Mouse (Mus musculus): Measurements from ENCODE around the gene Tsfm. TPM values are rescaled to one million over a fixed set of nuclear protein-coding genes. Genes with fewer than 3 reads are reported as not detected.

Tsfm gene
- polyA plus RNA-seq, 1 experiment from 2014 or later, result 43.9 TPM

DNA sequence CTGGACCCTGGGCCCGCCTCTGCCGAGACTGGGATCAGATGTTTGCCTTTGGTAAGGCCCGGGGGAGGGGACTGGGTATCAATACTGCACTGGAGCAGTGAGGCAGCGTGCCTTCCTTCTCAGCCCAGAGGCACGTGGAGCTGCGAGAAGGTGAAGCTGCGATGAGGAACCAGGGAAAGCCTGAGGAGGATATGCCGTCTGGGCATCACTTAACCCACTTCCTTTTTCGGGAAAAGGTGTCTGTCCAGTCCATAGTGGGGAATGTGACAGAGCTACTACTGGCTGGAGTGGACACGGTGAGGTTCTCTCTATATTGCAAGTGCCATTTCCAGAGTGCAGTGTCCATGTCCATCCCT lies 19.5 kb upstream of the Tsfm start:
- Histone ChIP-seq H3K4me1 (replicated peaks) (peaks cover 8% of the 10 kb centered on the region; the same call in 1 of the 2 replicates), H3K4me2 (no peak overlapping the region), H3K9me3 (replicated peaks) (no peaks in the 10 kb centered on the region), H3K9ac (no peak overlapping the region), H3K27ac (replicated peaks) (no peak overlapping the region), H3K27me3 (peaks cover 83% of the 10 kb centered on the region), H3K4me3 (replicated peaks) (no peak overlapping the region), H3K36me3 (replicated peaks) (no peaks in the 10 kb centered on the region)
- ATAC-seq (ENCODE audit: insufficient read depth), result no peak; the same call in 1 of the 2 replicates
- WGBS (ENCODE audit: insufficient replicate concordance), result 11% methylated on average over 10 of the region's 10 CpGs

DNA sequence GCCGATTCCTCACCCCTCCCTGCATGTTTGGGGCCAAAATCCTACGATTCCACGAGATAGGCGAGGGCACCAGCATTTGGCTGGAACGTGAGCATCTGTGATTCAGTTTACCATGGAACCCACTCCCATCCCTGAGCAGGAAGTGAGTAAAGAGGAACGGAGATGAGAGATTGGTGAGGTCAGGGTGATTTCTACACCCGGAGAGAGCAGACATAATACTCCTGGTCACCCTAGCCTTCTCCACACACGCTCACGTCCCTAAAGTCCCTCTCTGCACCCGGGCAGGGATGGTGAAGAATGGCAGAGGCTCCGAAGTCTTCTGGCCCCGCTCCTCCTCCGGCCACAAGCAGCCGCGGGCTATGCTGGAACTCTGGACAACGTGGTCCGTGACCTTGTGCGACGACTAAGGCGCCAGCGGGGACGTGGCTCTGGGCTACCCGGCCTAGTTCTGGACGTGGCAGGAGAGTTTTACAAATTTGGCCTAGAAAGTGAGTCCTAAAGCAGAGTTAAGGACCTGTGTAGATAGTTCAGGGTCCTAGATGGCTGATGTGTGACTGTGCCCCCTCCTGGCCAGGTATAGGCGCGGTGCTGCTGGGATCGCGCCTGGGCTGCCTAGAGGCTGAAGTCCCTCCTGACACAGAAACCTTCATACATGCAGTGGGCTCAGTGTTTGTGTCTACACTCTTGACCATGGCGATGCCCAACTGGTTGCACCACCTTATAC lies 18.9 kb upstream of the Tsfm start:
- Histone ChIP-seq H3K4me3 (replicated peaks) (no peak overlapping the region), H3K27me3 (peaks cover 77% of the 10 kb centered on the region), H3K9me3 (replicated peaks) (no peaks in the 10 kb centered on the region), H3K9ac (no peak overlapping the region), H3K4me1 (replicated peaks) (peaks cover 8% of the 10 kb centered on the region; the same call in 1 of the 2 replicates), H3K4me2 (peak overlapping the region; percentile 27; the same call in 1 of the 2 replicates), H3K36me3 (replicated peaks) (no peaks in the 10 kb centered on the region), H3K27ac (replicated peaks) (no peak overlapping the region)
- no peak for ATAC-seq (ENCODE audit: insufficient read depth)
- 3% methylated on average over 29 of the region's 29 CpGs for WGBS (ENCODE audit: insufficient replicate concordance)

DNA sequence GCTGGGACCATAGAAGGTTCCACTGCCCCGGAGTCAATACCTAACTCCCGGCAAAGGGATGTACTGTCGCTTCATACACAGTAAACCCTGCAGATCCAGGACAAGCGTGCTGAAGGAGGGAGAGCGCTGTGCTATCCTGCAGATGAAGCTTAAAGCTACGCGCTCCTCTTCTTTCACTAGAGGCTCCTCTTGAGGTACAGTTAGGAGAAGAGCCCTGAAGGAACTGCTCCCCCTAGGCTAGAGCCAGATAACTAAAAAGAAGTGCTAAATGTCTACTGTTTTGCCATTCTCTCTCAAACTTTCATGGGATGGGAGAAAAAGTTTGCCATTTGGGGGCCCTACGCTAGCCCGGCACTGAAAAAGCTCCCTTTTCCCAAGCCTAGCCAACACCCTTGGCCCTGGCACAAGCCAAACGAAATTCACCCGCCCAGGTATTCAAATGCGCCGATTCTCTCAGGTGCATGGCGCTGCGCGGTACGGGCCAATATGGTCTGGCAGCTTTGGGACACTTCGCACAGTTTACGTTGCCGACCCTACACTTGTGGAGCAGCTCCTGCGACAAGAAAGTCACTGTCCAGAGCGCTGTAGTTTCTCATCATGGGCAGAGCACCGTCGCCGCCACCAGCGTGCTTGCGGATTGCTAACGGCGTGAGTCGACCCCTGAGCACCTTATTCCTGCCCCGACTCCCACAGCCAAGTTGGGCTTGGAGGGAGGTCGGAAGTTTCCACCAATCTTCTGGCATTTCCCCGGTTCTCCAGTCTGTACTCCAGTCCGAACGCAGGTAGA lies 18.2 kb upstream of the Tsfm start:
- peaks cover 8% of the 10 kb centered on the region; the same call in 1 of the 2 replicates for H3K4me1 ChIP-seq (replicated peaks)
- no peak for ATAC-seq (ENCODE audit: insufficient read depth)
- peaks cover 70% of the 10 kb centered on the region for H3K27me3 ChIP-seq
- no peaks in the 10 kb centered on the region for H3K9me3 ChIP-seq (replicated peaks)
- no peak overlapping the region for H3K27ac ChIP-seq (replicated peaks)
- H3K9ac ChIP-seq, result no peak overlapping the region
- no peaks in the 10 kb centered on the region for H3K36me3 ChIP-seq (replicated peaks)
- 4% methylated on average over 35 of the region's 35 CpGs for WGBS (ENCODE audit: insufficient replicate concordance)
- peak overlapping the region; percentile 10; the same call in 1 of the 2 replicates for H3K4me2 ChIP-seq
- H3K4me3 ChIP-seq (replicated peaks), result no peak overlapping the region

DNA sequence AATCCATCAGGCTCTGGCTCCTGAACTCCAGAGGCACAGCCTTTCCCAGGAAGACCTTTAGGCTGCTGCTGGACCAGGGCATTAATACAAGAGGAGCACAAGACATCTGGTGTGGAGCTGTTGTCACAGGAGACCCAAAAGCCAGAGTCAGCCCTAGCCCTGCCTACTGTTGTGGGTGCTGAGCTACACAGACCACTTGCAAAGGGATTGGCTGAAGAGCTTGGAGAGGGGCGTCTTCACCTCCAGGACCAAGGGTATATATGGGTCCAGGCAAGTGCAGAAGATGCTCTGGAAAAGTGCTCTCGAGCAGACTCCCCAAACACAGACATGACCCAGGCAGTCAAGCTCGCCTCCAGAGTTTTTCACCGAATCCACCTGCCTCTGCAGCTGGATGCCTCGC lies 17.3 kb upstream of the Tsfm start, which contains the start of gene Cyp27b1:
Cyp27b1 (plus strand) TSS at position 297 of the 400 bp plus-strand sequence.
- Histone ChIP-seq H3K9me3 (replicated peaks) (no peaks in the 10 kb centered on the region), H3K27me3 (peaks cover 61% of the 10 kb centered on the region), H3K4me2 (peak within 1 kb of the TSS; percentile 10; the same call in 1 of the 2 replicates), H3K4me3 (replicated peaks) (no peak within 1 kb of the TSS), H3K27ac (replicated peaks) (no peak within 1 kb of the TSS), H3K36me3 (replicated peaks) (0 out of 2 replicates have a peak, but pooled peaks cover 4% of the 10 kb centered on the region), H3K9ac (no peak within 1 kb of the TSS), H3K4me1 (replicated peaks) (peaks cover 11% of the 10 kb centered on the region)
- ATAC-seq (ENCODE audit: insufficient read depth), result no peak
- WGBS (ENCODE audit: insufficient replicate concordance), result 24% methylated on average over 5 of the region's 5 CpGs

DNA sequence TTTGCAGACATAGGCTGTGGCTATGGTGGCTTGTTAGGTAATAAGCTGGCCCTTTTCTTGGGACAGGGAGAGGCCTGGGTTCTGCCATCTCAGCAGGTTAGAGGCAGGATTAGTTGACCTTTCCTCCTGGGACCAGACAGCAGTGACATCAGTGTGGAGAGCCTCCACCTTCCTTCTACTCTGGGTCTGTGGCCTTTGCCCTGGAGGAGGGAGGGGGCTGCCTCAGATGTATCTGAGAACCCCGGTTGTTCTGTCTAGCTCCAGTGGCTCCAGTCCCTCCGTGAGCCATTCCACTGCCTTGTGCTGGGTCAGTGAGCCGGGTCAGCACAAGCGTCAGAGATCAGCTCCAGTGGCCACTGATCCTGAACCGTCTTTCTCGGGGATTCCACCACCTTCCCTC lies 12.5 kb upstream of the Tsfm start:
- Histone ChIP-seq H3K27ac (replicated peaks) (no peak overlapping the region), H3K9ac (no peak overlapping the region), H3K36me3 (replicated peaks) (0 out of 2 replicates have a peak, but pooled peaks cover 4% of the 10 kb centered on the region), H3K4me2 (peak overlapping the region; percentile 93), H3K9me3 (replicated peaks) (no peaks in the 10 kb centered on the region), H3K27me3 (peaks cover 51% of the 10 kb centered on the region), H3K4me1 (replicated peaks) (peaks cover 24% of the 10 kb centered on the region), H3K4me3 (replicated peaks) (no peak overlapping the region)
- WGBS (ENCODE audit: insufficient replicate concordance), result 72% methylated on average over 6 of the region's 6 CpGs
- no peak for ATAC-seq (ENCODE audit: insufficient read depth)

DNA sequence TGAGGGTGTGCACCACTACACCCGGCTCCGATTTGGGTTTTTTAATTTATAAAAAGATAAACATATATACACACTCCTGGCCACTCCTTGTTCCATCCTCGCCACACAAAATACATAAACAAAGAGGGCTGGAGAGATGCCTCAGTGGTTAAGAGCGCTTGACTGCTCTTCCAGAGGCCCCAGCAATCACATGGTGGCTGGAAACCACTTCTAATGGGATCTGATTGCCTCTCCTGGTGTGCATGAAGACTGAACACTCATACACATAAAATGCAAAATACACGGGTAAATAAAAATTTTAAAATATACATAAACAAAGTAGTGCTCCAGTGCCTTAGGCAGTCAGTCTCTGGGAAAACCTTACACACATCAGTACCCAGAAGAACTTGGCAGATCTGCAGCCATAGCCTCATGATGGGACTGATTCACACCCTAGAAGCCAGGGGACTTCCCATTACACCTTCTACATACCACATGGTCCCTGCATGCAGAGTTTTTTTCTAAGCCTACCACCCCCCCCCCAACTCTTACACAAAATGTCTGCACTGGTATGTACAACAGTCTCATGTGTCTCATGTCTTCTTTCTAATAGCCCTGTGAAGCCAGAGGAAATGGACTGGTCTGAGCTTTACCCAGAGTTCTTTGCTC lies 12.0 kb upstream of the Tsfm start:
- WGBS (ENCODE audit: insufficient replicate concordance), result 11% methylated on average over 5 of the region's 5 CpGs
- Histone ChIP-seq H3K27me3 (peaks cover 51% of the 10 kb centered on the region), H3K4me2 (peak overlapping the region; percentile 93), H3K9ac (peak overlapping the region; percentile 54; the same call in 1 of the 2 replicates), H3K36me3 (replicated peaks) (0 out of 2 replicates have a peak, but pooled peaks cover 4% of the 10 kb centered on the region), H3K4me3 (replicated peaks) (peak overlapping the region; percentile 75), H3K27ac (replicated peaks) (no peak overlapping the region), H3K4me1 (replicated peaks) (peaks cover 24% of the 10 kb centered on the region), H3K9me3 (replicated peaks) (no peaks in the 10 kb centered on the region)
- no peak for ATAC-seq (ENCODE audit: insufficient read depth)

DNA sequence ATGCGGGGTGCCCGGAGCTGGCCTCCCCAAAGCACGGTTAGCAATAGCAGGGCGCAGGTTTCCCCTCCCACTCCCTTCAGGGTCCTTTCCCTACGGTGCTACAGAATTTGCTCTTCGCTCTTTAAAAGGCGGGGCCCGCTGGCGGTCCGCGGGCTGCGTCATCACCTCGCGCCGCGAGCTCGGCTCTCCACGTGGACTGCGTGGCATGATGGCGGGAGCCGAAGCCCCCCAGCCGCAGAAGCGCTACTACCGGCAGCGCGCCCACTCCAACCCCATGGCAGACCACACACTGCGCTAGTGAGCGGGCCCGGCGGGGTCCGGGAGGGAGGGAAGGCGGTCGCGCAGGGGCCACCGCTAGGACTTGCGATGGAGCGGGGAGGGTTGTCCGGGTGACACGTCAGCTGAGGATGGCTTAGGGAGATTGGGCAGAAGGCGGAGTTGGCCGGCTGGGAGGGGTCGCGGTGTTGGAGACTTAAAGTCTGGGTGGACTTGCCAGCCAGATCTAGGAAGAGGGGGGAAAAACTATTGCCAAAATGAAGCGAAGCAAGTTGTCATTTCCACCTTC lies 11.2 kb upstream of the Tsfm start:
- Histone ChIP-seq H3K4me2 (peak overlapping the region; percentile 93), H3K27ac (replicated peaks) (no peak overlapping the region; the same call in 1 of the 2 replicates), H3K9ac (peak overlapping the region; percentile 54), H3K4me3 (replicated peaks) (peak overlapping the region; percentile 75), H3K36me3 (replicated peaks) (0 out of 2 replicates have a peak, but pooled peaks cover 4% of the 10 kb centered on the region), H3K4me1 (replicated peaks) (peaks cover 24% of the 10 kb centered on the region), H3K9me3 (replicated peaks) (no peaks in the 10 kb centered on the region), H3K27me3 (peaks cover 53% of the 10 kb centered on the region)
- ATAC-seq (ENCODE audit: insufficient read depth), result peak; percentile 72
- under 1% methylated on average over 44 of the region's 44 CpGs for WGBS (ENCODE audit: insufficient replicate concordance)

DNA sequence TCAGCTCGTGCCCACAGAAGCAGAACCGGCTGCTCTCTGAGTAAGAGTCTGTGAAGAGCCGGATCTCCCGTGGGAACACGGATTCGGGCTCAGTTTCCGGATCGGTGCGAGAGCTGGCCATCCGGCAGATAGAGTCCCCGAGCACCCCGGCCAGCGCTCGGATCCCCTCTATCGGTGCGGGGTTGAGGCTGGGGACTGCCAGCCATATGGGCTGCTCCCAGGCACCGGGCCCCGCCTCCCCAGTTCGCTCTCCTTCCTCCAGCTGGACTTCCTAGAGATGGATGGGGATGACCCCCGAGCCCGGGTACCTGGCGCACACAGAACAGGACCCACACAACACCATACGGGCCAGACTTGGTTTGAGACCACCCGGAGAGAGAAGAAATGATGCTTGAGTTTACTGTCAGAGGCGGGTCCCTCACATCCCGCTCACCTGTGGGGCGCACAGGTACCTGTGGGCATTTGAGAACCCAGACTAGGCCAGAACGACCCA lies 10.7 kb upstream of the Tsfm start, which contains the start of the genes Mettl1 and Eef1akmt3:
Mettl1 (plus strand) TSS at position 141 of the 493 bp plus-strand sequence.
Eef1akmt3 (minus strand) TSS at position 240 of the 493 bp plus-strand sequence.
- H3K27me3 ChIP-seq, result peaks cover 54% of the 10 kb centered on the region

DNA sequence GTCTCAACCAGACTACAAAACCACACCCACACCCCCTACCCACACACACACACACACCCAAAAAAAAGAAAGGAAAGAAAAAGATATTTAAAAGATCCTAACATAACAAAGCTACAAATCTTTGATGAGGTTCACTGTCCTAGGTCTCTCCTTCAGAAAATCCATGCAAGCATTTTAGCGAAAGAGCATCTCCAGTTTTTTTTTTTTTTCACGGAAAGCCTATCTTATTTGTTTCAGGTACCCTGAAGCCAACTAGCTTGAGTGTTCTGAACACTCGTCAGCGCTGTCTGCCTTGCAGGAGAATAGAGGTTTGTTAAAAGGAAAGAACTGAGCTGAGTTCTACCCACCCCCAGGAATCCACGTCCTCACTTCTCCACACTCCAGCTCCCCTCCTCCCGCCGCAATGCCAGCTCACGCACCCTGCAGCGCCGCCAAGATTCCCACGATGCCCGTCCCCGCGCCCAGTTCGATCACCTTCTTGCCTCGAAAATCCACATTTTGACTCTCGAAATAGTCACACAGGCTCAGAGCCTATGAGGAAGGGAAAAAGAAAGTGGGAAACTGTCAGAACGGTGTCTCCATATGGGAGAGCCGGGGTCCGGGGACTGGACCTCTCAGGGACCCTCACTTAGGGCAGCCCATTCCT lies 10.1 kb upstream of the Tsfm start:
- Histone ChIP-seq H3K27me3 (peaks cover 55% of the 10 kb centered on the region), H3K27ac (replicated peaks) (no peak overlapping the region), H3K4me1 (replicated peaks) (peaks cover 24% of the 10 kb centered on the region), H3K9me3 (replicated peaks) (no peaks in the 10 kb centered on the region), H3K4me3 (replicated peaks) (peak overlapping the region; percentile 75), H3K4me2 (peak overlapping the region; percentile 93), H3K9ac (peak overlapping the region; percentile 54), H3K36me3 (replicated peaks) (0 out of 2 replicates have a peak, but pooled peaks cover 4% of the 10 kb centered on the region)
- whole genome bisulfite sequencing (ENCODE audit: insufficient replicate concordance), result 3% methylated on average over 20 of the region's 20 CpGs
- ATAC-seq (ENCODE audit: insufficient read depth), result no peak

More for the DNA sequence above, 10.7 kb upstream of the Tsfm start, which contains the start of the genes Mettl1 and Eef1akmt3:
- 0 out of 2 replicates have a peak, but pooled peaks cover 4% of the 10 kb centered on the region for H3K36me3 ChIP-seq (replicated peaks)
- H3K4me1 ChIP-seq (replicated peaks), result peaks cover 24% of the 10 kb centered on the region
- no peaks in the 10 kb centered on the region for H3K9me3 ChIP-seq (replicated peaks)
- under 1% methylated on average over 28 of the region's 28 CpGs for WGBS (ENCODE audit: insufficient replicate concordance)
- peak within 1 kb of the TSS; percentile 75 for H3K4me3 ChIP-seq (replicated peaks)
- H3K4me2 ChIP-seq, result peak within 1 kb of the TSS; percentile 93
- peak within 1 kb of the TSS; percentile 54 for H3K9ac ChIP-seq
- no peak within 1 kb of the TSS; the same call in 1 of the 2 replicates for H3K27ac ChIP-seq (replicated peaks)
- ATAC-seq (ENCODE audit: insufficient read depth), result peak; percentile 40

DNA sequence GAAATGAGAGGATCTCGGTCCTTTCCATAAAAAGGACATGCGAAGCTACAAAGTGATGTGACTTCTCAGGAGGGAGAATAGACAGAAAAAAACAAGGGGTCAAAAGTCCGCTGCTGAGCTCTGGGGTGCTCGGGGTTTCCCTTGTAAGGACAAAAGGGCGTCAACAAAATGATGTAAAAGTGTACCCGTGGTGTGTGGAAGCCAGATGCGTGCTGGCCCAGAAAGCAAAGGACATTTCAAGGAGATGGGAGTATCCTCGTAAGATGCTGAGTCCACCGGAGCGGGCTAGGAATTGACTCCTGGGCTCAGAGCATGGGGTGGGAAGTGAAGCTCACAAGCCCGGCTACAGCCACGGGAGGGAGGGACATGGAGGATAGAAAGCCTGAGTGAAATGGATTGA lies 7.0 kb upstream of the Tsfm start:
- H3K27ac ChIP-seq (replicated peaks), result no peak overlapping the region
- H3K4me1 ChIP-seq (replicated peaks), result peaks cover 19% of the 10 kb centered on the region
- H3K36me3 ChIP-seq (replicated peaks), result no peaks in the 10 kb centered on the region
- peaks cover 60% of the 10 kb centered on the region for H3K27me3 ChIP-seq
- WGBS (ENCODE audit: insufficient replicate concordance), result 63% methylated on average over 12 of the region's 12 CpGs
- no peak for ATAC-seq (ENCODE audit: insufficient read depth)
- no peak overlapping the region for H3K9ac ChIP-seq
- H3K4me3 ChIP-seq (replicated peaks), result no peak overlapping the region
- H3K9me3 ChIP-seq (replicated peaks), result no peaks in the 10 kb centered on the region
- no peak overlapping the region for H3K4me2 ChIP-seq

Data from liver, embryonic 15.5 days (tissue).